Mouse (Mus musculus) frontal cortex, adult (tissue): ENCODE results near the gene Smurf1.

Experiments used
- ATAC-seq: cut with Nextera tagmentation; 2 replicates; pipeline ENCODE4 v1.9.2; 2017; ENCODE audit warnings: mild to moderate bottlenecking, moderate library complexity, mixed read lengths; ENCODE audit not compliant: low TSS enrichment

Smurf1 gene

DNA sequence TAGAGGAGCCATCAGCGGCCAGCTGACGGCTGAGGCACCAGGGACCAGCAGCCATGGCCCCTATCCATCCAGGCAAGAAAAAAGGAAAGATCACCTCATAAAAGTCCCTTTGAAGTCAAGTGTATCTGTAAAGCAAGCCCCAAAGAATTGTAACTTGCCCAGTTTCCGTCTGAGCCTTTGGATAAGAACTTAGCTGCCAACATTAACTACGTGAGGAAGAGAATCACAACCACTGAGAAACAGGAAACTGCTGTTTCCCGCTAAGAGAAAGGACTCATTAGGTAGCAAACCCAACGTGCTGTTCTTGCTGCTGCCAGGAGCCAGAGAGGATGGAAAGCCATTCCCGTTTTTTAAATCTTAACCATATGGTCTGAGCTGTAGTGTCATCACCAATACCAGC lies 94.9 kb downstream of the Smurf1 start:
- ATAC-seq = no peak

DNA sequence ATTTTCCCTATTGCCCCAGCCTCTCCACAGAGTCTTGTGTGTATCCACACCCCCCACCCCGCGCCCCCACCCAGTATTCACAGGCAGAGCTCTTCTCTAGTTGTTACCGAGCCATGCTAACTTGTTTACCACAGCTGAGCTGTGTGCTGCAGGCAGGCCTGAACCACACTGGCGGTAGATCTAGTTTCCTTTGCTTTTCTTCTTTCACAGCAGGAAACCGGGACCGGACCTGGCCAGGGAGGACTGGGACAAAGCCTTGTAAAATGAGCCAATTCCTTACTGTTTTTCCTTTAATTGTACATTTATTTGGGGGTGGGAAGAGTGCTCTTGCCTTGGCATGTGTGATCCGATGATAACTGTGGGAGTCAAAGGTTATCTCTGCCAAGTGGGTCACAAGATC lies 96.2 kb downstream of the Smurf1 start:
- ATAC-seq = no peak

DNA sequence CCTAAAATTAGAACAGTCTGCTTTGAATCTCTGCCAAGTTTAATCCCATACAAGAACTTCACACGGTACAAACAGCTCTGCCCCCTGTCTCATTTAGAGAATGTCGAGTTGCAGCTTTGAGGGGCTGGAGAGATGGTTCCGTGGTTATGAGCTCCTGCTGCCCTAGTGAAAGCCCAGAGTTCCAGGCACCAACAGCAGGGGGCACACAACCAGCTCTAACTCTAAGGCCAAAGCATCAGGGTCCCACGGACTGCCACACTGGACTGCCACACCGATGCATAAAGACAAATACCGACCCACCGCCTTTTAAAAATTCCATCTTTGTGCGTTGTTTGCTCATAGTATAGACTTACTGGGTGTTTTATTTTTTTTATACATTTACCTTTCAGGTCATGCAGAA lies 98.7 kb downstream of the Smurf1 start:
- no peak for ATAC-seq

DNA sequence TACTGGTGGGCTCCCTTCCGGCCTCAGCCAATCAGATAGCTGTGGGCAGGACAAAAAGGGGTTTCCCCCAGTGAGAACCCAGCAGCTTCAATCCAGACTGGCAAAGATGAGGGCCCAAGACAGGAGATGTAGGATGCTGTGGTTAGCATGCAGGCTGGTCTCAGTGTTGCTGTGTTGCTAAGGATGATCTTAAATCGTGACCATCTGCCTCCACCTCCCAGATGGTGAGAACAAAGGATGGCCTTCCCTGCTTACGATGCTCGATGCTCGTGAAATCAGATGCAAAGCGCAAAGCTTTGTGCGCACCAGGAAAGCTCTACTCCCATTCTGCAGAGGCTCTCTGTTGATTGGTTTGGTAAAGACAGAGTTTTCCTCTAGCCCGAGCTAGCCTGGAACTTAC lies 104.7 kb downstream of the Smurf1 start:
- ATAC-seq = peak; percentile 52; the same call in 1 of the 2 replicates

DNA sequence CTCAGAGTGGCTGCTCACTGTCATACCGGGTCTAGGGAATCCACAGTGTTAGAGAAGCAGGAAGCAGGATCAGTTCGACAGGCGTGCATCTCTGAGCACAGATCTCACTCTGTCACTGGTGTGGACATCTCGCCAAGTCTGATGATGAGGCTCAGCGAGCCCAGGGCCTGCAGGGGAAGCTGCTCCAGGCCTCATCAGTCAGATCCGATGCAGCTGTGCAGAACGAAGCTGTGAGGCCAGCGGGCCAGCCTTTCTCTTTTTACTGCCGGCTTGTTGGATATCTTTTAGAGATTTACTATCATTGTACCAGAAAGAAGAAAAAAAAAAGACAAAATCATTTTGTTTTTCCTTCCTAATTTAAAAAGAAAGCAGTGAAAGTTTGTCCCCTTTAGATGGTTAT lies 106.4 kb downstream of the Smurf1 start:
- ATAC-seq = no peak

DNA sequence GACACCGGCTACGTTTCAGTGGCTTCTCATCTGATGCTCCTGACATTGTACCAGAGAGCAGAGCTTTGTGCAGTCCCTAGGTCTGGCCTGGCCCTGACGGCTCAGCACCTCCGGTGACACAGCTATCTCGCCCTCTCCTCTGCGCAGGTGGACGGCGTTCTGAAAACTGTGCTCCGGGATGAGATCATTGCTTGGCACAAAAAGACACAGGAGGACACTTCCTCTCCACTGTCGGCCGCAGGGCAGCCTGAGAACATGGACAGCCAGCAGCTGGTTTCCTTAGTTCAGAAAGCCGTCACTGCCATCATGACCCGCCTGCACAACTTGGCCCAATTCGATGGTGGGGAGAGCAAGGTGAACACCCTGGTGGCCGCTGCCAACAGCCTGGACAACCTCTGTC lies 107.1 kb downstream of the Smurf1 start:
- no peak for ATAC-seq

DNA sequence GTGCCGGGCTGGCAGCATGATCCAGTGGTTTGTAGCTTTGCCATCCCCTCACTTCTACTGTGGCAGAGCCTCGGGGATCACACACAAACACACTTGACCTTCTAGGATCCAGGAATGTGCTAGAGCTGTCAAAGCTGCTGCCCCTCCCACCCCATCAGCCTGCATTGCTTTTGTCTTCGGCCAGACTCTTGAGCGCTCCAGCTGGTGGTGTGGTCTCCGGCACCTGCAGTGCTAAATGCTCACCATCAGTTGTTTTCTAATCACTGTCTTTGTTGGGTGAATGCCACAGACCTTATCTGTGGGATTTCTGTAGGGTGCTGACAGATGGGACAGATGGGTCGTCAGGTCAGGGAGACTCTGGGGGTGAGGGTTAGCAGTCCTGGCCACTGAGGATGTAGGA lies 109.7 kb downstream of the Smurf1 start:
- ATAC-seq = no peak

DNA sequence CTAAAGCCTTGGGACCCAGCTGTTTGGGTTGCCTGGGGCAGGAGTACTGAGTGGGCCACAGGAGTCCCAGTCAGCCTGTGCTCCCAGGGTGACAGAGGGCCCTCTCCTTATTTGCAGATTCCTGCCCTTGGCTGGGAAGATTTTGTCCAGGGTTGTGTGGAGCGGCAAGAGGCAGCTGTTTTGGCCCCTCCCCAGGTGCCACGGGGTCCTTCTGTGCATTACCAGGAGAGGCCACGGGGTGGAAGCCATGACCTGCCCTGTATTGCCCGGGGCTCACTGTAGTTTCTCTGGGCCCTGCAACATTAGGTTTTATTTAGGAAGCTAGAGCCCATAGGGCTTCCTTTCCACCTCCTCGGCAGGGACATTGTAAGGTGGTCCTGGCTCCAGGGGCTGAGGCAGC lies 111.7 kb downstream of the Smurf1 start:
- no peak for ATAC-seq

DNA sequence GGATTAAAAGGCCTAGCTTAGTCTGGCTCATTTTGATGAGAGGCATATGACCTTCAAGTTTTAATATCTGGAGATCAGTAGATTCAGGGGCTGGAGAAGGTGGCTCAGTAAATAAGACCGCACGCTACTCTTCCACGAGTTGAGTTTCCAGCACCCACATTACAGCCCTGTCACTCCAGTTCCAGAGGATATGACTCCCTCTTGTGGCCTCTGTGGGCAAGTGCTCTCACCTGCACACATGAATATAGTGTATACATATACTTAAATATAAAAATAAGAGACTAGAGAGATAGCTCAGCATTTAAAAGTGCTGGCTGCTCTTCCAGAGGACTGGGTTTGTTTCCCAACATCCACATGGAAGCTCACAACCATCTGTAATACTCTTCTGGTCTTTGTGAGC lies 113.8 kb downstream of the Smurf1 start:
- no peak for ATAC-seq

DNA sequence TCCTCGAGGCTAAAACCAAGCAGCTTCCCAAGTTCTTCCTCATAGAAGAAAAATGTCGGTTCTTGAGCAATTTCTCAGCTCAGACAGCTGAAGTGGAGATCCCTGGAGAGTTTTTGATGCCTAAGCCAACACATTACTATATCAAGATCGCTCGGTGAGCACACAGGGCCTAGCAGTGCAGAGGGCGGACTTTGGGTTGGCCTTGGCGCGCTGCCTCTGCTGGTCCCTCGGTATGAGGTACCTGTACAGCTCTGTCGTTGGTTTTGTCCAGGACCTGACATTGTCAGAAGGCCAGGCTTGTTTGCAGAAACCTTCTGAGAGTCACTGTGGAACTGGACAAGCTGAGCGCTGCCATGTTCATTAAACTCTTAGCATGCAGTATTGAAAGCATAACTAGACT lies 115.7 kb downstream of the Smurf1 start:
- no peak for ATAC-seq

DNA sequence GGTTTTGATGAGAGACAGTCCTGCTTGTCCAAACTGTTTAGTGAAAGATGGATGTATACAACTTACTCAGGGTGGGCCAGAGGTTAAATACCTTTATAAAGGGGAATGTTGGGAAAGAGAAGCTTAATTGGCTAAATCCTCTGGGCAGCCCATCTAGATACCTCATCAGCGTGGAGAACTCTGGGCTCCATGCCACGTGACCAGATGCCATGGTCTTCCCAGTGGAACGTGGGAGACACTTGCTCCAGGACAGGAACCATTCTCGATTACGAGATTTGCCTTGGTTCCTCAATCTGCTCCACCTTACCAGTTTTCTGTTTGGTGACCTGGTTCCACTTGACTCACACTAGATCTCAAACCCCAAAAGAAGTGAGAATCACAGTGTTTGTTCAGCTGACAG lies 116.9 kb downstream of the Smurf1 start:
- peak; percentile 10; the same call in 1 of the 2 replicates for ATAC-seq

DNA sequence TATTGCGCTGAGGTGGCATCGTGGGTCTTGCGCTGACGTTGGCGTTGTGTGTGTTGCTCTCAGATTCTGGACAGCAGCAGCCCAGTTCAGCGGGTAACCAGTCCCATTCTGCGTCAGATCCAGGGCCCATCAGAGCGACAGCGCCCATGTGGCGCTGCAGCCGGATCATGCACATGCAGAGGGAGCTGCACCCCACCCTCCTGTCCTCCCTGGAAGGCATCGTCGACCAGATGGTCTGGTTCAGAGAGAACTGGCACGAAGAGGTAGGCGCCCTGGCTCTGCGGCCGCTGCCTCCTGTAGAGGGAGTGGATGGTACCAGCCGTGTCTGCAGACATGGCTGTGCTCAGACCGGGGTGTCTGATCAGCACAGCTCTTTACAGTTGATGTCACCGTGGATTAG lies 120.3 kb downstream of the Smurf1 start:
- ATAC-seq = 0 out of 2 replicates have a peak, but pooled peaks have one; percentile 35

DNA sequence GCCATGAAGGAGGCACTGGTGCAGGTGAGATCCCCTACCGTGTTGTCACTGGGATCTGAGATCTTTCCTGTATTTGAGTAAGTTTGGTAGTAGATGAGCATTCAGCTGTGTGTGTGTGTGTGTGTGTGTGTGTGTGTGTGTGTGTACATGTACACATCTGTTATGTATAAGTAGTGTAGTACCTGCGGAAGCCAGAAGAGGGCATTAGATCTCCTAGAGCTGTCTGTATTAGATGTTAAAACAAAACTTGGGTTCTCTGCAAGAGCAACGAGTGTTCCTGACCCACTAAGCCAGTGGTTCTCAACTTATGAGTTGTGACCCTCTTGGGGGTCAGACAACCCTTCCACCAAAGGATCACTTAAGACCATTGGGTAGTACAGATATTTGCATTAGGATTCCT lies 129.5 kb downstream of the Smurf1 start:
- ATAC-seq = no peak

DNA sequence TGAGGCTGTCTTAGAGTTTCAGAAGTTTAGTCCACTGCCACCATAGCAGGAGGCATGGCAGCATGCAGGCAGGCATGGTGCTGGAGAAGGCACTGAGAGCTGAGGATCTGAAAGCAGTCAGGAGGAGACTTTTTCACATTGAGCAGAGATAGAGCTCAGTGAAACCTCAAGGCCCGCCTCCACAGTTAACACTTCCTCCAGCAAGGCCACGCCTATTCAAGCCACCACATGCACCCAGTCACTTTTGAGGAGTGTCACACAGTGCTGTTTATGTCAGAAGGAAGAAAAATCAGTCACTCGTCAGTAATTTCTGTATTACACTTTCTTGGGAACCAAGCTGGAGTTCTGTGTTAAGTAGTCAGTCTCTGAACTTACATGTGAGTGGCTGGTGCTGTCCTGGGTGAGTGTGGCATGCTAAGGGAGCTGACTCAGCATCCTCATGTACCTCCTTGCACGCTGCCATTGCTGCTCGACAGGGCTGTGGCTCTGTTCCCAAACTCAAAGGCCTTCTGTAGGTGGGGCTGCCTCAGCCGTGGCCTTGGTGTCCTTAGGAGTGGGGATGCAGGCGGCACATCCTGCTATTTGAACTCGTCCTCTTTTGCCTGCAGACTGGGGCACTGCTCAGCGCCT lies 133.7 kb downstream of the Smurf1 start:
- peak; percentile 36; the same call in 1 of the 2 replicates for ATAC-seq

DNA sequence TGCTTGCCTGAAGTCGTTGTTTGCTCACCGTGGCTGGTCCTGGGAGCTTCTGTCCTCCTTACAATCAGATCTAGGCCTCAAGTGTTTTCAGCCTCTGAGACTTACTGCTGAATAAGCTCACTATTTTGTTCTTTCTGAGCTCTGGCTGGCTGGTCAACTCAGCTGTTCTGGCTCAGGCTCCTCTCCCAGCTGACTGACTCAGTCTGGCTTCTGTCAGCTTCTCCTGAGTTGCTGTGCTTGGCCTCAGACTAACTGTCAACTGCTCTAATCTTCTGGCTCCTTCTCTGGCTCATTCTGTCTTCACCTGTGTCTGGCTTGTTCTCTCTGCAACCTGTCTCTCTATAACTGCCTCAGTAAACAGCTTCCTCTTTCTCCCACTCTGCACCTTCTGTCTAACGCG lies 136.0 kb downstream of the Smurf1 start:
- ATAC-seq = peak; percentile 44; the same call in 1 of the 2 replicates

DNA sequence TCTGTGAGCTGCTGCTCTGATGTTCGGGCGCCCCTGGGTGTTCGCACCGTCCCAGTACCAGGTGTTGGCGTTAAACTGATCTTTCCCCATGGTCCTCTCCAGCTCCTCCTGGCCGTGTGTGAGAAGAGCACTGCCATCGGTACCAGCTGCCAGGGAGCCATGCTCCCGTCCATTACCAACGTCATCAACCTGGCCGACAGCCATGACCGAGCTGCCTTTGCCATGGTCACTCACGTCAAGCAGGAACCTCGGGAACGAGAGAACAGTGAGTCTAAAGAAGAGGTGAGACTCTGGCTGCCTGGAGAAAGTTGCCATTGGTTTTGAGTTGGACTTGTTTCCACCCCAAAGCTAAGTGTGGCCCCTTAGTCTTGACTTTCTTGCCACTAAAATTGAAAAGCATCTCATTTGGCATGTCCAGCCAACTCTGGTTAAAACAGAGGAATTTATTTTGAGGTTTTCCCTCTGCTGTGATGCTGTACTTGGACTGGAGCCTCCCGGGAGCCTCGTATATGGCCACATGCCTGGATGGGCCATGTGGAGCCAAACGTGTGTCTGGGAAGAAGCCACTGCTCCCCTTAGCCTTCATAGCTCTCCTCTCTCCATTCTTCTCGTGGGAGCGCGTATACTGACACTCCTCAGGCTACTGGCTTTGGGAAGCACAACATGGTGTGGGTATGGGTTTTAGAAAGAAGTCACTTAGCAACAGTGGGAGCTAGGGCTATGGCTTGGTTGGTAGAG lies 137.1 kb downstream of the Smurf1 start:
- ATAC-seq = peak; percentile 44; the same call in 1 of the 2 replicates
